Mouse (Mus musculus) B cell, adult 2 months (primary cell): ENCODE measurements around the gene Slc9a8.
"Not testable (repeated sequence)": the region's sequence is repeated elsewhere in the genome, so short reads cannot be mapped to it uniquely, and the experiment has no call there.

Experiments
- DNase-seq, 2 experiments: peaks; one replicate each; pipeline ENCODE4 v3.0.0; 2022

The Slc9a8 gene

DNA sequence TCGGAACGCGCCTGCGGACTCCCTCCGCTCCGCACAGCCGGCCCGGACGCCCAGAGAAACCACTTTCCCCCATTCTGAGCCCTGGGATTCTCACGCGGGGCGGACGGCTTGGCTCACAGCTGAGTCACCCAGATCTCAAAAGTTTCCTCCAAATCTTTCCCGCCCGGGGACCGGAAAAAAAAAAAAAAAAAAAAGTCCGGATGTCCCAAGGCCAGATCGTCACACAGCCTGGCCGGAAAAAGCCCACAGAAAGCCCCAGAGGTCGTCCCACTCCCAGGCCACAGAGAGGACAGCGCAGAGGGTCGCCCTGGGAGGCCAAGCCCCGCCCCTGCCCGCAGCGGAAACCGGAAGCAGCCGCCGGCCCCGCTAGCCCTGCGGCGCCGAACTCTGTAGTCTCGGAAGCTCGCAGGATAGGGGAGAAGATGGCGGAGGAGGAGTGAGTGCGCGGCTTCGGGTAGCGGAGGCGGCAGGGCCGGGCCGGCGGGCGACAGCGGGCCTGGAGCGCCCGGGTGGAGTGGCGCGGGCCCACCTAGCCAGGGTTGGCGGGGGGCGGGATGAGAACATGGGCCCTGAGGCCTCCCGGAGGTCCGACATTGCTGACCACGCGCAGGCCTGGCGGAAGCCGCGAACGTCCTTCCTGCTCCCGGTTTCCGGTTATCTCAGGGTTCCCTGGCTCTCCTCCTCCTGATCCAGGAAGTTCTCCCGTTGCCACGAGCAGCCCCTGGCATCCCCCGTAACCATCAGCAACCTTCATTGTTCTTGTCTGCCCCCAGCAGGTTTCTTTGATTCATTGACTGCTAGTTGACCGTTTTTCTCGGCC, at the start of gene Slc9a8:
Slc9a8 (plus strand) TSS at position 383 of the 820 bp plus-strand sequence.
- DNase-seq: peak; percentile 92

GRCm38 (mm10) chr2:167373266-167373665, 48.2 kb upstream of the Slc9a8 start:
- no peak for DNase-seq

DNA sequence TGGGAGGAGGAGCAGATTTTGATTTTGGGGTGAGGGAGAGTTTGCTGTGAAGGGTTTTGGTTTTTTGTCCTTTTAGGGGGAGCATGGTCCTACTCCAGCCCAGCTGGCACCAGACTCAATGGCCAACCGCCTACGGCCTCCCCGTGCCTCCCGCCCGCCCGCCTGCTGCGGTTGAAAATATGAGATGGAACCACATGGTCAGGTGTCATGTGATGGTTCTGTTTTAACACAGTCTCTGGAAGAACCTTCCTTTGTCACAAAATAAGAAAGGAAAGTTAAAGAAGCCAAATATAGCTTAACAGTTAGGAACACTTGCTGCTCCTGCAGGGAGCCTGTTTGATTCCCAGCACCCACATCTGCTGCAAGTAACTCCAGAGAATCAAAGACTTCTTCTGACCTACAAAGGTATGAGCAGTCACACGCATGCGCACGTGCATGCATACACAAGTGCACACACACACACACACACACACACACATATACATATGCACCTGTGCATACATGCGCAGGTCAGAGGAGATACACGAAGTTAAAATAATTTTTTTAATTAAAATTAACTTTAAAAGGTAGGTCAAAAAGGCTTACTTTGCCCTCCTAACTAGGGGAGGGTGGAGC, 47.2 kb upstream of the Slc9a8 start:
- no peak for DNase-seq

DNA sequence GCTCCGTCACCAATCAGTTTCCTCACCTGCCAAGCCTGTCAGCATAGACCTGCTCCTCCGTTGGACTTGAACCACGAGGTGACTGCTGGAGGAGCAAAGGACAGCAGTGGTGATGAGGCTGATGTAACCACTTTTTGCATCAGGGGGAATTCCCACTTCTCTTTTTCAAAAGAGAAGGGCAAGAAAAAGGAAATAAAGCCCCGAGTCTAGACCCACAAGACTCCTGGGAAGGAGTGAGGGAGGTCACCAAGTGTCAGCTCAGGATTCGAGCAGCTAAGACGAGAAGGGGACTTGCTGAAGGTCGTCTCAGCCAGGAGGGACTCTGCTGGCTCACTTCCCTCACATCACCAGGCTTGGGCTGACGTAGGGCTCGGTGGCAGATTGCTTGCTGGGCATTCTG, 46.4 kb upstream of the Slc9a8 start:
- DNase-seq: peak; percentile 79 to 82

GRCm38 (mm10) chr2:167375688-167376087, 45.8 kb upstream of the Slc9a8 start:
- DNase-seq: no peak

- DNase-seq: peak in 1 of 2 experiments; percentile 37
These were observed 45.4 kb upstream of the Slc9a8 start for GRCm38 (mm10) chr2:167376160-167376564.

DNA sequence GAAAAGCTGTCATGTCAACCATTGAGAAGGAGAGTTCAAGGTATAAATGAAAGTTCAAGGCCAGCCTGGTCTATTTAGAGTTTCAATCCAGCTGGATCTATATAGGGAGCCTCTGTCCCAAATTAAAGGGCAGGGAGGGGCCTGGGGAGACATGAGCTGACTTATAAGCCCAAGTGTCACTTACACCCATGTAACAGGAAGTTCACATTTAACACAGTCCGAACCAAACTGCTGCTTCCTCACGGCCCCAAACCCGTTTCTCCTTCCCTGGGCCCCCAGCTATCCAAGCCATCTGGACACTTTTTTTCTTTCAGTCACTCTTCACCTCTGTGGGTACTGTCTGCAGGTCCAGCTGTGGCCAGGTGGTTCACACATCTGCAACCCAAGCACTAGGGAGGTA, 43.8 kb upstream of the Slc9a8 start:
- peak; percentile 41 for DNase-seq

GRCm38 (mm10) chr2:167378972-167379371, 42.5 kb upstream of the Slc9a8 start:
- no peak for DNase-seq

GRCm38 (mm10) chr2:167380615-167381285, 40.8 kb upstream of the Slc9a8 start:
- no peak for DNase-seq

- DNase-seq: peak; percentile 77 to 82
These were observed 39.9 kb upstream of the Slc9a8 start for GRCm38 (mm10) chr2:167381596-167381995.

DNA sequence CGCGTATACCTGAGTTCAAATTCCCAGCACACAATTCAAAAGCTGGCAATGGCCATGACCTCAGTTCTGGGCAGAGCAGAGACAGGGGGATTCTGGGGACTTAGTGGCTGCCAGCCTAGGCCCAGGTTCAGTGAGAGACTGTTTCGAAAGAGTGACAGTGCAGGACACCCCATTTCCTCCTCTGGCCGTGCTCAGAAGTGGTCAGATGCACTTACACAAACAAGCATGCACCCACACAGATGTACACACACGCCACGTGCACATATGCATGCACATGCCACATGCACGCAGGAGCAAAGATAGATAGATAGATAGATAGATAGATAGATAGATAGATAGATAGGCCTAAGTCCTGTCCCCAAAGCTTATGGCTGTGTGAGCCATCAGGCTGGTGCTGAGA, 39.1 kb upstream of the Slc9a8 start:
- DNase-seq: no peak

DNA sequence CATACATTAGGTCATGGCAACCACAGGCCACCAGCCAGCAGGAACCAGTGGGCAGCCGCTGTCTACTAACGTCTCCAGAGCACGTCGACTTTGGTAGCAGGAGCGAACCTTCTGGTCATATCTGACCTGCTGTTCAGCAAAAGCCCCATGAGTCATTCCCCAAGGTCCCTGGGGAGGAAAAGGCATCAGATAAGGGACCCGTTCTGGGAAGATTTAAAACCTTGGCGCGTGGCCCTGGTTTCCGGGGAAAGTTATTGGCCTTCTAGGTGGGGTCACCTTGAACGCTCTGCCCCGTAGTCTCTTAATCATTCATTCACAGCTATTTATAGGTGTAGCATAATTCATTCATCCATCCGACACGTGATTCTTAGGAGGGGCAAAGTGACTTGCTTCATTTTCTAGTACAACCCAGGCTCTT, 37.8 kb upstream of the Slc9a8 start:
- DNase-seq: peak; percentile 77 to 84

- no peak for DNase-seq
These were observed 35.1 kb upstream of the Slc9a8 start for GRCm38 (mm10) chr2:167386456-167386855.

DNA sequence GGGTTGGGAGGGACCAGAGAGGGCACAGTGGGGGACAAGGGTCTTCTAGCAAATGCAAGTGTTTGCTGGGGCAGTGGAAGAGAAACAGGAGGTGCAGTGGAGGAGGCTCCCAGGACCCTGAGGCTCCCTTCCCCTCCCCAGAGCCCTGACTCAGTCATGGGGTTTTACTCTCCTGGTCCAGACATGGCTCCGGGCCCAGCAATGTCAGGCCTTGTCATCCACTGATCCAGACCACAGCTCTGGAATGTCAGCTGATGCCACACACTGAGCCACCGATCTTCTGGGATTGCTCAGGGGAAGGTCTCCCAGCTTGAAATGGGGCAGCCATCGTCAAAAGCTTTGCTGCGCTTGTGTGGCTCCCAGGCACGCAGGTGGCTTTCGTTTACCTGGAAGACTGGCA, 34.5 kb upstream of the Slc9a8 start:
- no peak for DNase-seq

DNA sequence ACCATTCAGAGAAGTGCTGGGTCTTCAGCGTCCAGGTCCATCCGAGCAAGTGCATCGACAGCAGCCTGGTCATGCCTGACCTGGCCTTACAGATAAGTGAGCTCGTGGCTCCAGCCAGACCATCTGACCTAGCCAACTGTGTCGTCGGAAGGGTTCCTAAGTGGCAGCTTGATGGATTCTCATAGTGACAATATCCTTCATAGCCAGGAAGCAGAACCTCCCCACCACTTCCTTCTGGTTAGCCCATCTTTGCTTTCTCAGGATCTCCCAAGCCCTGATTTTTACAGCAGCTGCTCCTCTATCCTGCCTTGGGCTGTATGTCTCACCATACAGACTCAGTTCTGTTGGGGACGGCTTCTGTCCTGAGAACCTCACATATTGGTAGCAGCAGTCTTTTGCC, 27.1 kb upstream of the Slc9a8 start:
- DNase-seq: no peak

- not testable (repeated sequence) for DNase-seq
These were observed 25.1 kb upstream of the Slc9a8 start for GRCm38 (mm10) chr2:167396420-167396819.

- no peak for DNase-seq
These were observed 22.5 kb upstream of the Slc9a8 start for GRCm38 (mm10) chr2:167399012-167399411.

DNA sequence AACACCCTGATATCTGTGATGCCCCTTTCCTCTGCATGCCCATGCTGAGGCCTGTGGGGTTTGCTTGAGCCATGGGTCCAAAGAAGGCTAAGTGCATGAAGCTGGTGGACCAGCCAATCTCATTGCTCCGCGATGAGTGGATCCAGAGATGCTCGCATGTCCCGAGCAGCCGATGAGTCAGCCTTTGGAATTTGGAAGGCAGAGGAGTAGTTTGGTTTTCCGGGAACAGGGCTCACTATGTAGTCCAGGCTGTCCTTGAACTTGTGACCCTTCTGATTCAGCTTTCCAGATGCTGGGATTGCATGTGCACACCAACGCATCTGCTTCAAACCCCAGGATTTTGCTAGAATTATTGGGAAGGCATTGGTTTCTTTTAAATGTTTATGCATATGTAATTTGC, 21.9 kb upstream of the Slc9a8 start:
- no peak for DNase-seq

DNA sequence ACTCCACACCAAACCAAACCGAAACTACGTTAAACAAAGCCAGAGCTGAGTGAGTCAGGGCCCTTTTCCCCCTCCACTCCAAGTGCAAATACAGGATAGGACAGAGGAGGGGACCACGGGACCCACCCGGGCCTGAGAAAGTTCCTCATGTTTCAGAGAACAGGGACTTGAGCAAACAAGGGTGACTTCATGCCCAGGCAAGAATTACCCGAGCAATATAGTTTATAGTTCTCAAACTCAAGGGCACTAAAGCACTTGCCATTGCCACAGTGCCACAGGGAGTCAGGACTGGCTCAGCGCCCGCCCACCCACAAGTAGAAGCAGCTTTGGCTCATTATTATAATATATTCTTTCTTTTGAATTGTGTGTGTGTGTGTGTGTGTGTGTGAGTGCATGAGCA, 18.4 kb upstream of the Slc9a8 start:
- DNase-seq: no peak

- DNase-seq: no peak
These were observed 16.2 kb upstream of the Slc9a8 start for GRCm38 (mm10) chr2:167405101-167405880.

- no peak for DNase-seq
These were observed 14.1 kb upstream of the Slc9a8 start for GRCm38 (mm10) chr2:167407296-167407929.

DNA sequence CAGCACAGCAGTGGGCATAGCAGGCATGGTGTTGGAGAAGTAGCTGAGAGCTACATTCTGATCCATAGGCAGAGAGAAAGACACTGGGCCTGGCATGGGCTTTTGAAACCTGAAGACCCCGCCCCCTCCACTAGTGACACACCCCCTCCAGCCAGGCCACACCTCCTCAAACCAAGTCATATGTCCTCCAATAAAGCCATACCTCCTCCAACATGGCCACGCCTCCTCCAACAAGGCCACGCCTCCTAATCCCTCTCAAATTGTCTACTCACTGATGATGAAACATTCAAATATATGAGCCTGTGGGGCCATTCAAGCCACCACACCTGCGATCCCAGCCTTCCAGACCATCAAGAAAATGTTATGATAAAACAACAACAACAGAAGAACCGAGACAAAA, 7.1 kb upstream of the Slc9a8 start:
- peak in 1 of 2 experiments; percentile 35 for DNase-seq
